Mouse (Mus musculus) stomach, postnatal 0 days (tissue): ENCODE results near the gene Lsmem1.

Experiments used
- CTCF ChIP-seq: IDR thresholded peaks from 2 replicates; pipeline ENCODE4 v1.5.1; 2016; ENCODE audit warnings: antibody characterized with exemption, low read depth, mild to moderate bottlenecking, moderate library complexity
- EP300 ChIP-seq: optimal IDR thresholded peaks from 2 replicates; pipeline ENCODE3; 2016; ENCODE audit warnings: antibody characterized with exemption

- TF ChIP-seq CTCF (no peak), EP300 (no peak)
Measured at GRCm38 (mm10) chr12:40147319-40147718, 52.0 kb downstream of the Lsmem1 start.
